Mouse (Mus musculus): ENCODE measurements around the gene Zfp710.

The Zfp710 gene

GRCm38 (mm10) chr7:80078792-80079301 is 54.2 kb downstream of the Zfp710 start:
- DNase-seq (ENCODE audit: low read depth, low spot score), result peak; percentile 92

DNA sequence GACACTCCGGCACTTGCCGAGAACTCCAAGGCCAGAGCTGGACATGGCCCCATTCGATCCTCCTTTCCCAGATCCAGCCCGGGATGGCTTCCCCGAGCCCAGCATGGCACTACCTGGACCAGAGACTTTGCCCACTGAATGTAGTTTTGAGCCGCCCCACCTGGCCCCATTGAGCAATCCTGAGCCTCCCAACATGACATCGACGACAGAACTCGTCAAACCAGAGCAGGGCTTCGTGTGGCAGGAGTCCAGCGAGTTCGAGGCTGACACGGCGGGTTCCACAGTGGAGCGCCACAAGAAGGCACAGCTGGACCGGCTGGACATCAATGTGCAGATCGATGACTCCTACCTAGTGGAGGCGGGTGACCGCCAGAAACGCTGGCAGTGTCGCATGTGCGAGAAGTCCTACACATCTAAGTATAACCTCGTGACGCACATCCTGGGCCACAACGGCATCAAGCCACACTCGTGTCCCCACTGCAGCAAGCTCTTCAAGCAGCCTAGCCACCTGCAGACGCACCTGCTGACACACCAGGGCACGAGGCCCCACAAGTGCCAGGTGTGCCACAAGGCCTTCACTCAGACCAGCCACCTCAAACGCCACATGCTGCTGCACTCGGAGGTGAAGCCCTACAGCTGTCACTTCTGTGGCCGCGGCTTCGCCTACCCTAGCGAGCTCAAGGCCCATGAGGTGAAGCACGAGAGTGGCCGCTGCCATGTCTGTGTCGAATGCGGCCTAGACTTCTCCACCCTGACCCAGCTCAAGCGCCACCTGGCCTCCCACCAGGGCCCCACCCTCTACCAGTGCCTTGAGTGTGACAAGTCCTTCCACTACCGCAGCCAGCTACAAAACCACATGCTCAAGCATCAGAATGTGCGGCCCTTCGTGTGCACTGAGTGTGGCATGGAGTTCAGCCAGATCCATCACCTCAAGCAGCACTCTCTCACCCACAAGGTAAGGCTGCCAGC is 57.3 kb downstream of the Zfp710 start:
- no peak for DNase-seq (ENCODE audit: low read depth, low spot score)

DNA sequence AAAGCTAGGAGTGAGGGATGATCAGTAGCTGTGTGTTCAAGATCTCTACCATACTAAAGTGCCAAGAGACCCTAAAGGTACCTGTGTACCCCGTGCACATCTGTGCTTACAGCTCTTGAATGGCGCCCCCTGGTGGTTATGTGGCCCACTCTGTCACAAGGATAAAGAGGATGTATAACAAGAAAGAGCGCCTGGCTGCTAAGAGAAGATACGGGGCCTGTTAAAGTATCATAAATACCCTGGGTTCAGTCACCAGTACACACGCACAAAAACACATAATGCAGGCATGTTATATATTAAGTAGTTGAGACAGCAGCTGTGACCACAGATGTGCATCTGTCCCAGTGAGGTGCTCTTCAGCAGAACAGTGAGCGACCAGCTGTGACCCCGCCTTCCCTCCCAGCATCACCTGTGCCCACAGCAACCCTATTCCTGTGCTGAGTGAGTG is 59.9 kb downstream of the Zfp710 start:
- peak; percentile 61 for DNase-seq (ENCODE audit: low read depth, low spot score)

GRCm38 (mm10) chr7:80085970-80086715 is 61.5 kb downstream of the Zfp710 start:
- DNase-seq (ENCODE audit: low read depth, low spot score), result no peak

- DNase-seq (ENCODE audit: low read depth, low spot score), result no peak
Measured at GRCm38 (mm10) chr7:80088191-80088590, 63.6 kb downstream of the Zfp710 start.

- DNase-seq (ENCODE audit: low read depth, low spot score), result no peak
Measured at GRCm38 (mm10) chr7:80090191-80091003, 65.8 kb downstream of the Zfp710 start.

GRCm38 (mm10) chr7:80091004-80091865 is 66.6 kb downstream of the Zfp710 start:
- DNase-seq (ENCODE audit: low read depth, low spot score), result no peak

DNA sequence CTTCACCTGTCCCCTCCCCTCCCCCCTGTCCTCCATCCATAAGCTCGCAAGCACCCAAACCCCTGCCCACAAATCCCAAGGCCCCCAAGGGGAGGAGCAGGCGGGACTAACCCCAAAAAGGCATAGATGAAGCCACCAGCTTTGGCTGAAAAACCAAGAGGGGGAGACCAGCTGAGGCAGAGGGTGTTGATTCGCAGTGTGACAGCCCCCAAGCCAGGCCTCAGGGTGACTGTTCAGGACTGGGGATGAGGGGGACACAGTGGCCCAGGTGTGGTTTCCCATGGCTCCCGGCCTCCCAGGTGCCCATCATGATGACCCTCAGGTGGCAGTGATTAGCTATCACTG is 67.2 kb downstream of the Zfp710 start:
- no peak for DNase-seq (ENCODE audit: low read depth, low spot score)

DNA sequence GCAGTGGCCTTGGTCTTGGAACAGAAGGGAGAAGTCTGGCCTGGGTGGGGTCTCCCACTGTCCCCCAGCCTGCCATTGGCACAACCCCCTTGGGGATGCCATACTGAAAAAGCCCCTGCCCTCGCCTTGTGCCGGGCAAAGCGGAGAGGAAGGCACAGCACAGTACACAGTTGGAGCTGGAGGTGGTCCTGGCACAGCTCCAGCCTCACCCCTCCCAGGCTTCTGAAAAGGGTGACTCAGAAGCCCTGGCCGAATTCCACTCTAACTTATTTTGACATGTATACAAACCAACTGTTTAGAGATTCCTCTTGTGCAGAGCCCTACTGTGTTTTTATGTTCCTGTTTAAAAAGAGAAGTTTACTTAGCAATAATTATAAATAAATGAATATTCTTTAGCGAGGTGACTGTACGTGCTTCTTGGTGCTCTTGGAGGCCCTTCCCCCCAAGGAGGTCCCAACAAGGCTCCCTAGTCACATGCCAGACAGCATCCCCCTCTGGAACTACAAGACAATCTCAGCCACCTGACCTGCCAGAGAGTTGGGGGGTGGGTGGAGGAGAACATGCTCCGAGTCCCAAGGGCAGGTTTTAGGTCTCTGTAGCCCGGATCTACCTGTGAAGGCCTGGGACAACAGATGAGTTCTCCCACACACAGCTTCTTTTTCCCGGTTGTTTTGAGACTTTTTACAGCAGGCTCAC is 67.9 kb downstream of the Zfp710 start:
- DNase-seq (ENCODE audit: low read depth, low spot score), result no peak

DNA sequence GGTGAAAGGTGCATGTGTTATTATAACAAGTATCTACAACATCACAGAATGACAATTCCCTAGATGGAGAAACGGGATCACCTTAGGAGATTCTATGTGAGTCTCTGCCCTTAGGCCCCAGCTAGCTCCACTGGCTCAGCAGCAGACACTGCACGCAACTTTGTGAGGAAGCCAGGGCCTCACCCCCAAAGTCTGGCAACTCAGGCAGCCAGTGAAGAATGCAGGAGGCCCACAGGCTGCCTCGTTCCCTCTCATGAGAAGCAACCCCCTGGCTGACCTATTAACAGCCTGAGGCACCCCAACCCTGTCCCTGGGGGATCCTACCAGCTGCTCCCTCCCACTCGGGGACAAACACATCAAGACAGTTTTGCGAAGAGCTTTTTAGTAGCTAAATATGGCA is 69.9 kb downstream of the Zfp710 start:
- DNase-seq (ENCODE audit: low read depth, low spot score), result no peak

DNA sequence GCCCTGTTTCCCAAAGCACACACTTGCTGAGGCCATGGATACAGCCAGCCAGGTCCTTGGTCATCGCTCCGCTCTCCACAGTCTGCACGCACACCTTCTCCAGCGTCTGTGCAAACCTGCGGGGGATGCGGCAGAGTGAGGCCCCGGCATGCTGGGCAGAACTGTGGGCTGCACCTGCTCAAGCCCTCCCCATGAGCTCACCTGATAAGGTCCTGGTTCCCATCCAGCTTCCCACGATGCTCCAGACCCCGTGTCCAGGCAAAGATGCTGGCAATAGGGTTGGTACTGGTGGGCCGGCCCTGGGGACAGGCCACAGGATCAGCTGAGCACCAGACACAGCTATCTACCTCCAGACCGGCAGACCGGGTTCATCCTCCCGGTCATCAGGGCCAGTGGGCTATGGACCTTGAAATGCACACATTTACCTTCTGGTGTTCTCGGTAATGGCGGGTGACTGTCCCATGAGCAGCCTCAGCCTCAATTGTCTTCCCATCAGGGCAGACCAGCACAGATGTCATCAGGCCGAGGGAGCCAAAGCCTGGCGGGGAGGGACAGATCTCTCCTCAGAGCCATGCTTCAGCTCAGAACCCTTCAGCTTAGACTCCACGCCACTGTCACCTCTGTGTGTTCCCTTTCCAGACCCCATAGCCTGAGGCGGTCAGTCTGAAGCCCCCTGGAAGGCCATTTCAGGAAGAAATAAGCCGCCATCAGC is 71.1 kb downstream of the Zfp710 start:
- DNase-seq (ENCODE audit: low read depth, low spot score), result no peak

GRCm38 (mm10) chr7:80098389-80098976 is 73.9 kb downstream of the Zfp710 start:
- DNase-seq (ENCODE audit: low read depth, low spot score), result no peak

- DNase-seq (ENCODE audit: low read depth, low spot score), result no peak
Measured at GRCm38 (mm10) chr7:80103335-80103734, 78.7 kb downstream of the Zfp710 start.

- DNase-seq (ENCODE audit: low read depth, low spot score), result no peak
Measured at GRCm38 (mm10) chr7:80105637-80106390, 81.2 kb downstream of the Zfp710 start.

DNA sequence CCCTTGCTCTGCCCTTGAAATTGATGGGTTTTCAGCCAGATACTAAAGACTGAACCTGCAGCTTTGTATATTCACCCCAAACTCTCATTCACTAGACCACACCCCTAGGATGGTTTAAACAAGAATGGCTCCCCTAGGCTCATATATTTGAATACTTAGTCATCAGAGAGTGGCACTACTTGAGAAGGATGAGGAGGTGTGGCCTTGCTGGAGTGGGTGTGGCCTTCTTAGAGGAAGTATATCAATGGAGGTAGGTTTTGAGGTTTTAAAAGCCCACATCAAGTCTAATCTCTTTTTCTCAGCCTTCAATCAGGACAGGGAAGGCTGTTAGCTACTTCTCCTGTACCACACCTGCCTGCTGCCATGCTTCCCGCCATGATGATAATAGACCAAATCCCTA is 81.8 kb downstream of the Zfp710 start:
- no peak for DNase-seq (ENCODE audit: low read depth, low spot score)

DNA sequence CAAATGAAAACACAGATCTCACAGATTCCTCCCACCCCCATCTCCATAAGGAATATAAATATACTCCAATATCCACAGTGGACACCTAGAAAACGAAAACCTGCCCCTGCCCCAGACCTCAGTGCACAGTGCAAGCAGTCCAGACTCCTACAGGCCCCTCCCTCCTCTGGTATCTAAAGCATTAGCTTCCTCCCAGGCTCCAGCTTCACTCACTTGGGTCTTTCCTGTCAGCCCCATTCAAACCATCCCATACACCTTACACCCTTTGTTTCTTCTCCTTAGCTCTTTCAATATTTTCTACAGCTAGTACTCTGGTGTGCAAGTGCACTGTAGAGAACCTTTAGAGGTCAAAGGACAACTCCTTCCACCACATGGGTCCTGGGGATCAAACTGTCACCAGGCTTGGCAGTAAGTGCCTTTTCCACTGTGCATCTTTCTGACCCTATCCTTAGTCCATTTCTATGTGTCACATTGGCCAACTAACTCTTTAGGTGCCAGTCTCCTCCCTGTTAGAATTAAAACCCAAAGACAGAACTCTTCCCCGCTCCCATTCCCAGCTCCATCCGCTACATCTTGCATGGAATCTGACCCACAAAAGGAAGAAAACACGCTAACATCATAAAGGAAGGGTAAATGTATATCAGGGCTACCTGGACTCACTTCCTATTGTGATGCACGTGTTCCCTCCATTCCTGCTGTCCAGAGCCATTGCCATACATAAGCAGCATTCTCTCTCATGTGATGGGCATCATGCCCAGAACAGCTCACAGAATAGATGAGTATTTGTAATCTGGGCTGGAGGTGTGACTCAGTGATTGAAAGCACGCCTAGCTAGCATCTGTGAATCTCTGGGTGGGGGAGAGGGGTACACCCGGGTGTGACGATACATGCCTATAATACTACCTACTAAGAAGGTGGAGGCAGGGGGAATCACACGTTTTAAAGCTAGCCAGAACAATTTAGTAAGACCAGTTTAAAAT is 86.7 kb downstream of the Zfp710 start:
- DNase-seq (ENCODE audit: low read depth, low spot score), result no peak

DNA sequence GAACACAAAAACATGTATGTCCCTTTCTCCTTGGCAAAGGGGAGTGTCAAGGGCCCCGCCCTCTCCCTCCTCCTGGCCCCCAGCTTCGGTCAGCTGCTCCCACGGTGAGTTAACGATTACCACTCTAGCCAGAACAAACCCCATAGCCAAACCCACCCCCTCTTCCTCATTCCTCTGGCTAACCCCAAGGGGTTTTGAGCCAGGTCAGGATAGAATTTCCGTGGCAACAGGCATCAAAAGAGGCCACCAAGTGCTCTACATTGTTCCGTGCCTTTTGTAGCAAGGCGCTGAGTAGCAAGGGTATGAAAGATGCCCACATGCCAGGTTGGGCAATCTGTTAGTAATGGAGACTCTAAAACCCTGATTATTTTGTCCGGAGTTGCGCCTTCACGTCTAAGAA is 89.4 kb downstream of the Zfp710 start:
- peak; percentile 53 for DNase-seq (ENCODE audit: low read depth, low spot score)
